Mouse (Mus musculus) thymus, adult 2 months (tissue): ENCODE results near the gene Clic6.

Experiments used
- CTCF ChIP-seq: fragments of 200-500 bp; IDR thresholded peaks from 2 replicates; pipeline ENCODE4 v1.5.1; 2012; ENCODE audit warnings: mild to moderate bottlenecking, control low read depth, low read length, moderate library complexity, borderline replicate concordance; ENCODE audit not compliant: control insufficient read depth, poor library complexity, insufficient read depth; ENCODE audit errors: extremely low read depth
- POLR2A ChIP-seq: fragments of 200-500 bp; IDR thresholded peaks from 2 replicates; pipeline ENCODE4 v1.6.1; 2012; ENCODE audit warnings: mild to moderate bottlenecking, low read length, control low read depth, moderate library complexity; ENCODE audit not compliant: control insufficient read depth, poor library complexity, insufficient read depth; ENCODE audit errors: extremely low read depth

GRCm38 (mm10) chr16:92548651-92549050, 63.1 kb downstream of the Clic6 start:
- TF ChIP-seq POLR2A (no peak), CTCF (no peak)
